ENCODE assay signal across 1 mouse cellular context in the genomic region with DNA sequence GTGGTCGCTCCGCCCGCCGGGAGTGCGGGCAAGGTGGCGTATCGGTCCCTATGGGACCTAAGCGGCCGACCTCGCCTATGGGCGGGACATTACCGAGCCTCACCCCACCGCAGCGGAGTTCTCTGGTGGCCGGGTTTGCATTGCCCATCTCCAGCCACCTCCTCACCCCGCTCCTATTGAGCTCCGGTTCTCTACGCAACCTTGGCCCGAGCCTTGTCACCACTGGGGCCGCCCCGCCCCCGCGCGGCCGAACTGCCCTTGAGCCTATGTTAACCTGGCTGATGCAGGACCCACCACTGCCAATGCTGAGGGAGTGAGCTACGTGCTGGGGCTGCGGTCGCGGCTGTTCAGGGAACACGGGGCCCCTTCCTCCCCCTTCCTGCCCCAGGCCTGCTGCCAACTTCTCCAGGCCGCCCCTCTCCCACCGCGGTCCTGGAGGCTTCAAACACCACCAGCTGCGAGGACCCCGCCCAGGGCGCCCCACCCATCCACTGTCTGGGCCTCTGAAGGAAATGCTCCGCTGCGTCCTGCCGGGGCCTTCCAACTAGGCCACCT.
A peak's percentile ranks its signal among the peaks of the same experiment; 100 is the strongest.
TF ChIP-seq lines count a peak whose summit lies in the region.

No protein-coding gene starts in this region.

TF ChIP-seq in MEL, 35 proteins besides CTCF, POLR2A, EP300 and RAD21 (continued from another document):
- TF ChIP-seq ETS1 (IDR thresholded peaks at IDR 0.05; ENCODE audit: low read depth, low read length) (peak; percentile 92), UBTF (IDR thresholded peaks at IDR 0.05; ENCODE audit: borderline replicate concordance, insufficient read depth, low read depth, low read length) (no peak), ZC3H11A (IDR thresholded peaks at IDR 0.05; ENCODE audit: low read depth, low read length) (no peak), CHD1 (IDR thresholded peaks at IDR 0.05; ENCODE audit: low read depth, low read length) (0 out of 2 replicates have a peak, but pooled peaks have one; percentile 76), JUND (IDR thresholded peaks at IDR 0.05; ENCODE audit: low read depth, low read length) (no peak), POLR2AphosphoS5 (IDR thresholded peaks at IDR 0.05; ENCODE audit: borderline replicate concordance, low read depth, low read length) (no peak; the same call in 1 of the 2 replicates), CHD2 (IDR thresholded peaks at IDR 0.05; ENCODE audit: low read length) (no peak), GATA1 (IDR thresholded peaks at IDR 0.05; ENCODE audit: low read depth, low read length) (no peak), TAL1 (IDR thresholded peaks at IDR 0.05; ENCODE audit: low read length) (no peak), USF1 (IDR thresholded peaks at IDR 0.05; ENCODE audit: low read depth, low read length) (no peak), HCFC1 (IDR thresholded peaks at IDR 0.05; ENCODE audit: low read depth, low read length) (peak; percentile 30; the same call in 1 of the 2 replicates), ELF1 (IDR thresholded peaks at IDR 0.05; ENCODE audit: low read depth, low read length) (0 out of 2 replicates have a peak, but pooled peaks have one; percentile 15), KAT2A (conservative IDR thresholded peaks at IDR 0.05; ENCODE audit: low read depth, low read length) (no peak), SIN3A (IDR thresholded peaks at IDR 0.05; ENCODE audit: low read length) (no peak; the same call in 1 of the 2 replicates), MAFK (IDR thresholded peaks at IDR 0.05; ENCODE audit: borderline replicate concordance, low read depth, low read length) (no peak), MAX (IDR thresholded peaks at IDR 0.05; ENCODE audit: low read length) (0 out of 2 replicates have a peak, but pooled peaks have one; percentile 8), TCF12 (IDR thresholded peaks at IDR 0.05; ENCODE audit: low read depth, low read length) (peak; percentile 40; the same call in 1 of the 2 replicates), SMC3 (IDR thresholded peaks at IDR 0.05; ENCODE audit: low read depth, low read length) (no peak), USF2 (IDR thresholded peaks at IDR 0.05; ENCODE audit: borderline replicate concordance in 1 of 2, insufficient read depth in 1 of 2, low read depth in 1 of 2, low read length in 2 of 2) (no peak), BHLHE40 (IDR thresholded peaks at IDR 0.05; ENCODE audit: borderline replicate concordance, low read depth, low read length) (peak; percentile 30; the same call in 1 of the 2 replicates), E2F4 (IDR thresholded peaks at IDR 0.05; ENCODE audit: borderline replicate concordance, low read depth, low read length) (no peak)
TF ChIP-seq in MEL: peak in this region for 12.
